Mouse (Mus musculus) limb, embryonic 11.5 days (tissue): ENCODE results near the gene Olfr887. TPM values are rescaled to one million over a fixed set of nuclear protein-coding genes. Genes with fewer than 3 reads are reported as not detected.

ENCODE experiments used
- ATAC-seq: fragments of 200-750 bp; cut with Nextera tagmentation; 2 replicates; pipeline ENCODE4 v1.8.0; 2017; ENCODE audit warnings: low read depth; ENCODE audit not compliant: insufficient number of reproducible peaks, low FRiP score, low TSS enrichment
- DNase-seq: peaks from one replicate; pipeline ENCODE4 v3.0.0-alpha.2; 2015; ENCODE audit warnings: low spot score
- H3K27ac ChIP-seq: fragments of 300-500 bp; sonication (generic); replicated peaks from 2 replicates; pipeline ENCODE4 v1.5.1; 2014; ENCODE audit warnings: low read depth, mild to moderate bottlenecking, low read length
- H3K27me3 ChIP-seq: fragments of 300-500 bp; sonication (generic); 2 replicates; pipeline ENCODE4 v1.6.1; 2014; ENCODE audit warnings: mild to moderate bottlenecking, low read length, mixed read lengths; ENCODE audit not compliant: control insufficient read depth, insufficient read depth
- H3K36me3 ChIP-seq: fragments of 300-500 bp; sonication (generic); 2 replicates; pipeline ENCODE4 v1.6.1; 2014; ENCODE audit warnings: mild to moderate bottlenecking, low read length, moderate library complexity, mixed read lengths; ENCODE audit not compliant: control insufficient read depth, insufficient read depth
- H3K4me1 ChIP-seq: fragments of 300-500 bp; sonication (generic); 2 replicates; pipeline ENCODE4 v1.6.1; 2014; ENCODE audit warnings: low read length, mixed read lengths; ENCODE audit not compliant: control insufficient read depth, insufficient read depth
- H3K4me2 ChIP-seq: fragments of 300-500 bp; sonication (generic); 2 replicates; pipeline ENCODE4 v1.6.1; 2014; ENCODE audit warnings: low read depth, mild to moderate bottlenecking, moderate library complexity; ENCODE audit not compliant: severe bottlenecking
- H3K4me3 ChIP-seq: fragments of 300-500 bp; sonication (generic); 2 replicates; pipeline ENCODE4 v1.5.1; 2014; ENCODE audit warnings: low read depth, low read length
- H3K9ac ChIP-seq: fragments of 300-500 bp; sonication (generic); 2 replicates; pipeline ENCODE4 v1.6.1; 2014; ENCODE audit warnings: mild to moderate bottlenecking, low read length
- H3K9me3 ChIP-seq: fragments of 300-500 bp; sonication (generic); 2 replicates; pipeline ENCODE4 v1.6.1; 2016; ENCODE audit warnings: low read length; ENCODE audit not compliant: control insufficient read depth
- WGBS: fragments of 180-500 bp; shearing (Covaris S2); extraction: QIAGEN DNeasy Blood & Tissue Kit; methylation state at CpG from one replicate; pipeline ENCODE4 v1.1.7; 2014; 5-methylcytosine and 5-hydroxymethylcytosine counted together
- polyA plus RNA-seq: library from polyadenylated mRNA; unstranded; fragments of >200 nt; fragmentation: Nextera tagmentation; extraction: Ambion mirVana; gene quantifications from 2 replicates; pipeline ENCODE4 v1.2.1, GENCODE M21; 2014

Olfr887 gene
- not detected in 2 replicates for polyA plus RNA-seq

- WGBS, result 80% methylated on average over 1 of the region's 1 CpGs
- H3K27me3 ChIP-seq, result no peaks in the 10 kb centered on the region
- no peak within 1 kb of the TSS for H3K9ac ChIP-seq
- no peaks in the 10 kb centered on the region for H3K9me3 ChIP-seq
- H3K36me3 ChIP-seq, result no peaks in the 10 kb centered on the region
- H3K4me2 ChIP-seq, result no peak within 1 kb of the TSS
- DNase-seq (no peak), ATAC-seq (no peak)
- no peak within 1 kb of the TSS for H3K4me3 ChIP-seq
- H3K27ac ChIP-seq, result no peak within 1 kb of the TSS
- H3K4me1 ChIP-seq, result no peaks in the 10 kb centered on the region
Observed at GRCm38 (mm10) chr9:38083772-38084171, at the start of gene Olfr887. Olfr887 (plus strand) TSS chr9:38084072.

GRCm38 (mm10) chr9:38046255-38046654 lies 37.6 kb upstream of the Olfr887 start, which contains the start of gene Olfr884:
Olfr884 (plus strand) TSS chr9:38046555.
- H3K27ac ChIP-seq, result no peak within 1 kb of the TSS
- WGBS, result 79% methylated on average over 1 of the region's 1 CpGs
- H3K4me2 ChIP-seq, result no peak within 1 kb of the TSS
- ATAC-seq, result no peak
- no peaks in the 10 kb centered on the region for H3K36me3 ChIP-seq
- no peak for DNase-seq
- no peaks in the 10 kb centered on the region for H3K4me1 ChIP-seq
- no peaks in the 10 kb centered on the region for H3K9me3 ChIP-seq
- no peak within 1 kb of the TSS for H3K9ac ChIP-seq
- H3K27me3 ChIP-seq, result no peaks in the 10 kb centered on the region
- no peak within 1 kb of the TSS for H3K4me3 ChIP-seq

- Histone ChIP-seq H3K9me3 (no peaks in the 10 kb centered on the region), H3K9ac (no peak within 1 kb of the TSS), H3K36me3 (no peaks in the 10 kb centered on the region), H3K27ac (no peak within 1 kb of the TSS), H3K4me2 (no peak within 1 kb of the TSS), H3K4me1 (no peaks in the 10 kb centered on the region), H3K4me3 (no peak within 1 kb of the TSS), H3K27me3 (no peaks in the 10 kb centered on the region)
- DNase-seq (no peak), ATAC-seq (no peak)
- WGBS, result 95% methylated on average over 3 of the region's 3 CpGs
Observed at GRCm38 (mm10) chr9:38061022-38061421, 22.9 kb upstream of the Olfr887 start, which contains the start of gene Olfr885. Olfr885 (plus strand) TSS chr9:38061322.

- H3K4me3 ChIP-seq, result no peak within 1 kb of the TSS
- ATAC-seq, result no peak
- H3K27me3 ChIP-seq, result no peaks in the 10 kb centered on the region
- no peak within 1 kb of the TSS for H3K4me2 ChIP-seq
- H3K4me1 ChIP-seq, result no peaks in the 10 kb centered on the region
- H3K9ac ChIP-seq, result no peak within 1 kb of the TSS
- DNase-seq, result no peak
- H3K9me3 ChIP-seq, result no peaks in the 10 kb centered on the region
- WGBS, result 81% methylated on average over 1 of the region's 1 CpGs
- no peak within 1 kb of the TSS for H3K27ac ChIP-seq
- H3K36me3 ChIP-seq, result no peaks in the 10 kb centered on the region
Observed at GRCm38 (mm10) chr9:38107828-38108227, 24.0 kb downstream of the Olfr887 start, which contains the start of gene Olfr888. Olfr888 (plus strand) TSS chr9:38108128.

- ATAC-seq (no peak), DNase-seq (no peak)
- no peaks in the 10 kb centered on the region for H3K36me3 ChIP-seq
- no peak within 1 kb of the TSS for H3K4me3 ChIP-seq
- no peak within 1 kb of the TSS for H3K9ac ChIP-seq
- no peaks in the 10 kb centered on the region for H3K4me1 ChIP-seq
- H3K9me3 ChIP-seq, result no peaks in the 10 kb centered on the region
- H3K27me3 ChIP-seq, result no peaks in the 10 kb centered on the region
- no peak within 1 kb of the TSS for H3K27ac ChIP-seq
- no peak within 1 kb of the TSS for H3K4me2 ChIP-seq
Observed at GRCm38 (mm10) chr9:38114898-38115297, 31.0 kb downstream of the Olfr887 start, which contains the start of gene Olfr889. Olfr889 (plus strand) TSS chr9:38115198.

Other genes starting within 250 kb of the Olfr887 start
- not detected in 2 replicates for gene Olfr877, start 229.8 kb upstream of the Olfr887 start, polyA plus RNA-seq
- gene Olfr145, start 187.3 kb upstream of the Olfr887 start, polyA plus RNA-seq, result not detected in 2 replicates
- not detected in 2 replicates for gene Olfr878, start 166.2 kb upstream of the Olfr887 start, polyA plus RNA-seq
- not detected in 2 replicates for gene Olfr881, start 92.2 kb upstream of the Olfr887 start, polyA plus RNA-seq
- not detected in 2 replicates for gene Olfr883, start 58.3 kb upstream of the Olfr887 start, polyA plus RNA-seq
- not detected in 2 replicates for gene Olfr884, start 37.5 kb upstream of the Olfr887 start, polyA plus RNA-seq
- gene Olfr885, start 22.8 kb upstream of the Olfr887 start, polyA plus RNA-seq, result not detected in 2 replicates
- gene Olfr888, start 24.1 kb downstream of the Olfr887 start, polyA plus RNA-seq, result not detected in 2 replicates
- gene Olfr889, start 31.1 kb downstream of the Olfr887 start, polyA plus RNA-seq, result 0.07 TPM in 2 replicates
- gene Olfr890, start 58.4 kb downstream of the Olfr887 start, polyA plus RNA-seq, result not detected in 2 replicates
- gene Olfr891, start 96.7 kb downstream of the Olfr887 start, polyA plus RNA-seq, result not detected in 2 replicates
- not detected in 2 replicates for gene Olfr893, start 124.3 kb downstream of the Olfr887 start, polyA plus RNA-seq
- not detected in 2 replicates for gene Olfr894, start 134.0 kb downstream of the Olfr887 start, polyA plus RNA-seq
- not detected in 2 replicates for gene Olfr143, start 168.7 kb downstream of the Olfr887 start, polyA plus RNA-seq
- not detected in 2 replicates for gene Olfr895, start 183.8 kb downstream of the Olfr887 start, polyA plus RNA-seq
- gene Olfr896-ps1, start 207.0 kb downstream of the Olfr887 start, polyA plus RNA-seq, result not detected in 2 replicates
- gene Olfr25, start 245.0 kb downstream of the Olfr887 start, polyA plus RNA-seq, result not detected in 2 replicates